Mouse (Mus musculus) G1E (cell line): ENCODE data around the gene Dyx1c1. TPM values are rescaled to one million over a fixed set of nuclear protein-coding genes. Genes with fewer than 3 reads are reported as not detected.

Experiments used
- ATAC-seq: 2 replicates; pipeline ENCODE4 v1.8.0; 2016; ENCODE audit warnings: mild to moderate bottlenecking; ENCODE audit not compliant: insufficient number of reproducible peaks, poor library complexity, low FRiP score, severe bottlenecking; ENCODE audit errors: extremely low read depth
- DNase-seq: peaks from one replicate; pipeline ENCODE4 v3.0.0; 2012; ENCODE audit warnings: low spot score
- H3K27me3 ChIP-seq: 2 replicates; pipeline ENCODE4 v1.6.1; 2012; ENCODE audit warnings: mild to moderate bottlenecking, low read length, inconsistent platforms; ENCODE audit not compliant: insufficient read depth
- H3K36me3 ChIP-seq: replicated peaks from 2 replicates; pipeline ENCODE3; 2012; ENCODE audit warnings: mild to moderate bottlenecking, inconsistent platforms
- H3K4me1 ChIP-seq: 2 replicates; pipeline ENCODE4 v1.6.1; 2012; ENCODE audit warnings: low read depth, low read length, inconsistent platforms, mixed read lengths; ENCODE audit not compliant: insufficient read depth
- H3K4me3 ChIP-seq: 2 replicates; pipeline ENCODE4 v1.5.1; 2012; ENCODE audit warnings: low read depth, mild to moderate bottlenecking, inconsistent platforms, low read length, moderate library complexity, mixed read lengths
- H3K9me3 ChIP-seq: replicated peaks from 2 replicates; pipeline ENCODE4 v1.6.1; 2012; ENCODE audit warnings: inconsistent platforms
- CTCF ChIP-seq: IDR thresholded peaks from 2 replicates; pipeline ENCODE4 v1.5.1; 2012; ENCODE audit warnings: low read depth, low read length, inconsistent platforms, mixed read lengths
- GATA1 ChIP-seq: IDR thresholded peaks from 2 replicates; pipeline ENCODE4 v1.6.1; 2012; ENCODE audit warnings: borderline replicate concordance, low read length, inconsistent platforms, mixed read lengths
- GATA2 ChIP-seq: IDR thresholded peaks from 2 replicates; pipeline ENCODE4 v1.6.1; 2012; ENCODE audit warnings: low read depth, low read length, inconsistent platforms, borderline replicate concordance
- POLR2AphosphoS5 ChIP-seq: IDR thresholded peaks from 2 replicates; pipeline ENCODE4 v1.6.1; 2012; ENCODE audit warnings: low read depth, low read length, inconsistent platforms; ENCODE audit not compliant: insufficient replicate concordance
- TAL1 ChIP-seq: conservative IDR thresholded peaks from 2 replicates; pipeline ENCODE4 v1.6.1; 2012; ENCODE audit warnings: low read depth, low read length, inconsistent platforms, mixed read lengths
- polyA plus RNA-seq: library from polyadenylated mRNA; stranded (reverse); fragments of >175 nt; gene quantifications from 2 replicates; pipeline ENCODE4 v1.2.3, GENCODE M21; 2012
- total RNA-seq, 2 experiments: library from RNA; stranded (forward) in 1 of 2; stranded (reverse) in 1 of 2; fragments of 200-1000 nt in 1 of 2; fragments of >200 nt in 1 of 2; fragmentation: Nextera tagmentation in 1 of 2; gene quantifications; 2 replicates each; pipeline ENCODE4 v1.2.3; 2014 to 2017

Gene Dyx1c1
- total RNA-seq (2014; fragmentation: Nextera tagmentation) (1.9 and 2.1 TPM in 2 replicates), total RNA-seq (2017) (0.17 and 0.22 TPM in 2 replicates), polyA plus RNA-seq (0.03 TPM in 1 of 2 replicates, not detected in the other)

- DNase-seq (peak; percentile 74), ATAC-seq (peak; percentile 82)
- no peaks in the 10 kb centered on the region for H3K27me3 ChIP-seq
- no peak for TF ChIP-seq GATA1
- TF ChIP-seq CTCF: no peak
- no peak for TF ChIP-seq TAL1
- TF ChIP-seq GATA2: no peak
- H3K4me1 ChIP-seq: peaks cover 37% of the 10 kb centered on the region
- H3K9me3 ChIP-seq: no peaks in the 10 kb centered on the region
- H3K36me3 ChIP-seq: no peaks in the 10 kb centered on the region
- H3K4me3 ChIP-seq: peak within 1 kb of the TSS; percentile 78
Measured at GRCm38 (mm10) chr9:72958521-72959450, at the start of gene Dyx1c1, which contains the start of gene Gm44503. Gene Dyx1c1 (plus strand): TSS chr9:72958785. Gene Gm44503 (plus strand): TSS chr9:72958852.

GRCm38 (mm10) chr9:72911381-72911780 is 47.2 kb upstream of the Dyx1c1 start:
- Histone ChIP-seq H3K4me3 (no peak overlapping the region), H3K27me3 (no peaks in the 10 kb centered on the region; the same call in 1 of the 2 replicates), H3K9me3 (no peaks in the 10 kb centered on the region), H3K36me3 (no peaks in the 10 kb centered on the region), H3K4me1 (no peaks in the 10 kb centered on the region)
- no peak for ATAC-seq
- DNase-seq: no peak
- TF ChIP-seq POLR2AphosphoS5 (no peak), TAL1 (no peak), GATA2 (no peak), GATA1 (no peak), CTCF (no peak)

GRCm38 (mm10) chr9:72913551-72913950 is 45.0 kb upstream of the Dyx1c1 start:
- Histone ChIP-seq H3K4me3 (no peak overlapping the region), H3K4me1 (no peaks in the 10 kb centered on the region), H3K27me3 (no peaks in the 10 kb centered on the region; the same call in 1 of the 2 replicates), H3K9me3 (no peaks in the 10 kb centered on the region), H3K36me3 (no peaks in the 10 kb centered on the region)
- TF ChIP-seq GATA2 (no peak), CTCF (no peak), POLR2AphosphoS5 (no peak), TAL1 (no peak), GATA1 (no peak)
- ATAC-seq (no peak), DNase-seq (no peak)

- TF ChIP-seq GATA1 (no peak), GATA2 (no peak), CTCF (no peak), POLR2AphosphoS5 (no peak), TAL1 (no peak)
- DNase-seq: no peak
- ATAC-seq: no peak
- no peak overlapping the region for H3K4me3 ChIP-seq
- H3K4me1 ChIP-seq: no peaks in the 10 kb centered on the region
- H3K9me3 ChIP-seq: no peaks in the 10 kb centered on the region
- no peaks in the 10 kb centered on the region; the same call in none of the 2 replicates for H3K27me3 ChIP-seq
- no peaks in the 10 kb centered on the region for H3K36me3 ChIP-seq
Measured at GRCm38 (mm10) chr9:72915728-72916127, 42.9 kb upstream of the Dyx1c1 start.

DNA sequence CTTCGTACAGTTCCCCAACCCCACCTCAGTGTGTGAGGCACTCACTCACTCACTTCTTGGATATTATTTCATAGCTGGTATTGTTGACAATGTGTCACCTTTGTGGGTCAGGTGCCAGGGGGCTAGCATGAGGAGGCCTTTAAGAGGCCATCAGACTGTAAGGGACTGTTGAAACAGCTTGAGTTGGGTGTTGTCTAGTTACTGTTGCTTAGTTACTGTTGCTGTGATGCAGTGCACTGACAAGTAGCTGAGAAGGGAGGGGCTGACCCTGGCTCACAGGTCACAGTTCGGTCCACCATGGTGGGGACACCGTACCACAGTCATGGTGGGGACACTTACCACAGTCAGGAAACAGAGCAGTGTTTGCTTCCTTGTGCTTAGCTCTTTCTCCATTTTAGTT is 35.5 kb upstream of the Dyx1c1 start:
- H3K9me3 ChIP-seq: peaks cover 5% of the 10 kb centered on the region
- no peak overlapping the region for H3K4me3 ChIP-seq
- TF ChIP-seq CTCF (no peak), GATA1 (no peak), TAL1 (no peak), GATA2 (no peak), POLR2AphosphoS5 (no peak)
- H3K27me3 ChIP-seq: peaks cover 9% of the 10 kb centered on the region
- no peaks in the 10 kb centered on the region for H3K36me3 ChIP-seq
- no peaks in the 10 kb centered on the region for H3K4me1 ChIP-seq
- ATAC-seq: no peak
- no peak for DNase-seq

GRCm38 (mm10) chr9:72925021-72925934 is 33.3 kb upstream of the Dyx1c1 start, which contains the start of gene Pygo1:
Gene Pygo1 (plus strand): TSS chr9:72925645.
- Histone ChIP-seq H3K4me3 (no peak within 1 kb of the TSS), H3K36me3 (no peaks in the 10 kb centered on the region), H3K27me3 (peaks cover 9% of the 10 kb centered on the region), H3K9me3 (peaks cover 5% of the 10 kb centered on the region), H3K4me1 (no peaks in the 10 kb centered on the region)
- no peak for DNase-seq
- ATAC-seq: no peak
- TF ChIP-seq GATA1 (no peak), TAL1 (no peak), CTCF (no peak), POLR2AphosphoS5 (no peak), GATA2 (no peak)
